Comparison of ENCODE assay signal across 16 mouse cellular contexts in the genomic region with DNA sequence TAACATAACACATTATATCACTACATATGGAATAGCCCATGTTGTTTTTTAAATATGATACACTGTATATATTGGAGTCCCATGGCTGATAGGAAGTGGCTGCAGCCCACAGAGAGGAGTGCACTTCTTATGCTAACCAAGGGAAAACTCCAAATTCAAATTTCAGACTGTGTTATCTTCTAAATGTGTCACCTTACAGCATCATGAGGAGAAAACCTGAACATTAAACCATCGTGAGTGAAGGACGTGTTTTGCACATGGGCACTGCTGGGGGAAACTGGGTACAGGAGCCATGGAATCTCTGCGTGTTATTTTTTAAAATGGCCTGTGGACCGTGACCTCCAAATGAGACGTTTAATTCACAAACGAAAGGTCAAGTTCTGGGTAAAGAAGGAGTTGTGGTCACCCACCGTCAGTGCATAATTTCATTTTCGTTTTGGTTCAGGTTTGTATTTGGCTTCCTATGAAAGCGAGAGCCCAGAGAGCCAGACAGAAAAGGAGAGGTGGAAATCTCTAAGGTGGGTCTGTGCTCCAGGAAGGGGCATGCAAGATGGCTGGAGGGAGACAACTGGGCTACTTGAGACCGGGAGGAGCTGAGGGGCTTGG.
"Had no signal": no experiment of that assay in that cellular context is flagged by ENCODE, and none has a peak within 500 bp of the region (broad histone marks: within the 10 kb centered on the region; RNA-seq: fewer than 3 reads in every experiment).

No protein-coding gene starts in this region.

- H3K27me3 ChIP-seq: limb, embryonic 12.5 days; midbrain, embryonic 13.5 days; neural tube, embryonic 12.5 days; stomach, embryonic 15.5 days had no signal

- H3K9me3 ChIP-seq: midbrain, embryonic 13.5 days; neural tube, embryonic 12.5 days; stomach, embryonic 15.5 days had no signal

- ATAC-seq: intestine, postnatal 0 days; midbrain, embryonic 13.5 days had no signal

- DNase-seq: kidney, adult 8-10 months; kidney, postnatal 36 days; layer of hippocampus, adult 9-11 months; layer of hippocampus, postnatal 36 days; liver; lung, adult 18-20 months; lung, postnatal 36 days; right cerebral cortex, postnatal 14 days; thymus, postnatal 36 days had no signal

- H3K4me1 ChIP-seq: limb, embryonic 12.5 days; midbrain, embryonic 13.5 days; neural tube, embryonic 12.5 days; stomach, embryonic 15.5 days had no signal

- H3K4me2 ChIP-seq: limb, embryonic 12.5 days; midbrain, embryonic 13.5 days; neural tube, embryonic 12.5 days; stomach, embryonic 15.5 days had no signal

- H3K4me3 ChIP-seq: limb, embryonic 12.5 days; midbrain, embryonic 13.5 days; neural tube, embryonic 12.5 days; stomach, embryonic 15.5 days had no signal

- H3K27ac ChIP-seq: kidney, postnatal 0 days; limb, embryonic 12.5 days; liver, embryonic 14.5 days; midbrain, embryonic 13.5 days; neural tube, embryonic 12.5 days; stomach, embryonic 15.5 days had no signal

- H3K9ac ChIP-seq: limb, embryonic 12.5 days; liver, embryonic 14.5 days; midbrain, embryonic 13.5 days; neural tube, embryonic 12.5 days; stomach, embryonic 15.5 days had no signal

- H3K36me3 ChIP-seq: limb, embryonic 12.5 days; midbrain, embryonic 13.5 days; neural tube, embryonic 12.5 days; stomach, embryonic 15.5 days had no signal
